Mouse (Mus musculus): Measurements from ENCODE around the gene Chrm5. TPM values are rescaled to one million over a fixed set of nuclear protein-coding genes. Genes with fewer than 3 reads are reported as not detected.

The Chrm5 gene
- not detected for total RNA-seq (2023)

DNA sequence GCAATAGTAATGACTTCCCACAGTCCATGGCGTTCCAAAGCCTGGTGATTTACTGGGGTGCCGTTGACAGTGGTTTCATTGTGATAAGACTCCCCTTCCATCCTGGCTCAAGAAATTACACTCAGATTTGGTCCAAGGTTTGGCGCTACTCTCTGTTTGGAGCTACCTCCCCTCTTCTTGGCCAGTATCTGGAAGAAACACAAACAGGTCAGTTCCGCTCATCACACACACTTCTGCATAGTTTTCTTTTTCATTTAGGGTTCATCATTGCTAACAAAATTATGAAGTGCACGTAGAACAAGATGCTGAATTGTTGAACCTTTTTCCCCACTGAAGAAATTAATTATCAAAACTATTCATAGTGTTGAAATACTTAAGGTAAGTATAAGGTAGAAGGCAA lies at the start of gene Chrm5:
TSS of gene Chrm5 (minus strand) at position 101 of the 400 bp plus-strand sequence.

GRCm38 (mm10) chr2:112492856-112493538 lies 12.4 kb upstream of the Chrm5 start, which contains the start of gene Aven:
Gene Aven, plus strand, starts transcription at chr2:112492964.

GRCm38 (mm10) chr2:112454862-112455564 lies 25.6 kb downstream of the Chrm5 start, which contains the start of gene Emc7:
Gene Emc7, plus strand, starts transcription at chr2:112454997.

Other genes starting within 250 kb of the Chrm5 start
- 10 to 100 TPM; 79.3 to 79.9 TPM for gene Lpcat4, start 241.3 kb downstream of the Chrm5 start, total RNA-seq (2023)
- gene Nutm1, start 221.5 kb downstream of the Chrm5 start, total RNA-seq (2023) = not detected
- gene Nop10, start 218.8 kb downstream of the Chrm5 start, total RNA-seq (2023) = 10 to 100 TPM; 48.3 to 50.6 TPM
- 100 to 1,000 TPM; 233 to 238 TPM for gene Slc12a6, start 214.9 kb downstream of the Chrm5 start, total RNA-seq (2023)
- not detected for gene Gm21985, start 214.5 kb downstream of the Chrm5 start, total RNA-seq (2023)
- gene Emc4, start 112.7 kb downstream of the Chrm5 start, total RNA-seq (2023) = 10 to 100 TPM; 24.0 to 27.2 TPM
- gene Katnbl1, start 101.6 kb downstream of the Chrm5 start, total RNA-seq (2023) = 10 to 100 TPM in 1 of 2 experiments, 1 to 10 TPM in 1; 9.8 to 10.3 TPM
- 10 to 100 TPM; 13.8 to 15.0 TPM for gene Emc7, start 25.8 kb downstream of the Chrm5 start, total RNA-seq (2023)
- 10 to 100 TPM; 11.8 to 15.9 TPM for gene Aven, start 12.2 kb upstream of the Chrm5 start, total RNA-seq (2023)